Mouse (Mus musculus) pancreas, adult 10 weeks (tissue): ENCODE results near the gene Vmn2r57. TPM values are rescaled to one million over a fixed set of nuclear protein-coding genes. Genes with fewer than 3 reads are reported as not detected.

ENCODE experiments used
- polyA plus RNA-seq: library from polyadenylated mRNA; stranded (reverse); fragments of 350-450 nt; fragmentation: Illumina TruSeq; extraction: RNeasy Lipid Tissue Mini Kit (QIAGEN cat#74804); gene quantifications from one replicate; pipeline ENCODE4 v1.2.3, GENCODE M21; 2015; ENCODE audit warnings: low read depth, low replicate concordance; ENCODE audit not compliant: insufficient read depth

Gene Vmn2r57
- not detected for polyA plus RNA-seq

GRCm38 (mm10) chr7:41448596-41448995 is at the start of gene Vmn2r57:
Gene Vmn2r57 (minus strand): TSS chr7:41448696.

GRCm38 (mm10) chr7:41393048-41393971 is 55.2 kb downstream of the Vmn2r57 start, which contains the start of gene AI987944:
Gene AI987944 (minus strand): TSS chr7:41393379.

Other genes starting within 250 kb of the Vmn2r57 start
- 4.7 TPM for gene AI987944, start 55.3 kb downstream of the Vmn2r57 start, polyA plus RNA-seq
- gene Gm20449, start 50.7 kb upstream of the Vmn2r57 start, polyA plus RNA-seq = not detected
- 3.2 TPM for gene AW146154, start 51.2 kb upstream of the Vmn2r57 start, polyA plus RNA-seq
- gene Gm6871, start 125.0 kb upstream of the Vmn2r57 start, polyA plus RNA-seq = not detected
- 3.3 TPM for gene 2610021A01Rik, start 150.5 kb upstream of the Vmn2r57 start, polyA plus RNA-seq
- 2.6 TPM for gene Zfp788, start 184.5 kb upstream of the Vmn2r57 start, polyA plus RNA-seq